Mouse (Mus musculus) hindbrain, embryonic 16.5 days (tissue): ENCODE measurements at regions not wholly inside any gene's neighbourhood (a gene's known extent, or its start where the extent isn't known, plus 50 kb on each side); places are given as distances from the start of the nearest gene placed in this dataset.

Experiments
- ATAC-seq: fragments of 200-750 bp; cut with Nextera tagmentation; 2 replicates; pipeline ENCODE4 v1.8.0; 2017; ENCODE audit warnings: moderate TSS enrichment, moderate library complexity
- H3K27ac ChIP-seq: fragments of 300-500 bp; sonication (generic); 2 replicates; pipeline ENCODE4 v1.5.1; 2014; ENCODE audit warnings: low read depth, mild to moderate bottlenecking, control low read depth, low read length, moderate library complexity
- H3K27me3 ChIP-seq: fragments of 300-500 bp; sonication (generic); replicated peaks from 2 replicates; pipeline ENCODE4 v1.6.1; 2014; ENCODE audit warnings: low read length; ENCODE audit not compliant: control insufficient read depth, insufficient read depth
- H3K36me3 ChIP-seq: fragments of 300-500 bp; sonication (generic); 2 replicates; pipeline ENCODE4 v1.6.1; 2014; ENCODE audit warnings: mild to moderate bottlenecking, low read length, moderate library complexity, mixed read lengths; ENCODE audit not compliant: control insufficient read depth, insufficient read depth
- H3K4me1 ChIP-seq: fragments of 300-500 bp; sonication (generic); 2 replicates; pipeline ENCODE4 v1.6.1; 2014; ENCODE audit warnings: low read depth, low read length; ENCODE audit not compliant: control insufficient read depth, insufficient read depth
- H3K4me2 ChIP-seq: fragments of 300-500 bp; sonication (generic); 2 replicates; pipeline ENCODE4 v1.6.1; 2014; ENCODE audit warnings: mild to moderate bottlenecking, low read length, control low read depth, moderate library complexity
- H3K4me3 ChIP-seq: fragments of 300-500 bp; sonication (generic); 2 replicates; pipeline ENCODE4 v1.5.1; 2014; ENCODE audit warnings: mild to moderate bottlenecking, low read length, control low read depth, moderate library complexity
- H3K9ac ChIP-seq: fragments of 300-500 bp; sonication (generic); 2 replicates; pipeline ENCODE4 v1.6.1; 2014; ENCODE audit warnings: low read depth, mild to moderate bottlenecking, control low read depth, low read length, moderate library complexity
- H3K9me3 ChIP-seq: fragments of 300-500 bp; sonication (generic); 2 replicates; pipeline ENCODE4 v1.6.1; 2014; ENCODE audit warnings: mild to moderate bottlenecking, low read length, moderate library complexity; ENCODE audit not compliant: control insufficient read depth
- WGBS: fragments of 180-500 bp; shearing (Covaris S2); extraction: QIAGEN DNeasy Blood & Tissue Kit; methylation state at CpG from one replicate; pipeline ENCODE4 v1.1.7; 2014; 5-methylcytosine and 5-hydroxymethylcytosine counted together

- Histone ChIP-seq H3K9me3 (no peaks in the 10 kb centered on the region), H3K36me3 (no peaks in the 10 kb centered on the region), H3K4me2 (no peak overlapping the region), H3K27ac (no peak overlapping the region), H3K9ac (no peak overlapping the region), H3K27me3 (no peaks in the 10 kb centered on the region), H3K4me1 (no peaks in the 10 kb centered on the region), H3K4me3 (no peak overlapping the region)
- WGBS = 75% methylated on average over 2 of the region's 2 CpGs
- ATAC-seq = no peak
These were observed 126.9 kb upstream of the Cox10 start for GRCm38 (mm10) chr11:64206155-64206554.

- 84% methylated on average over 4 of the region's 4 CpGs for WGBS
- Histone ChIP-seq H3K36me3 (no peaks in the 10 kb centered on the region), H3K27me3 (no peaks in the 10 kb centered on the region), H3K4me1 (no peaks in the 10 kb centered on the region), H3K4me2 (no peak overlapping the region), H3K9me3 (no peaks in the 10 kb centered on the region), H3K9ac (no peak overlapping the region), H3K4me3 (no peak overlapping the region), H3K27ac (no peak overlapping the region)
- no peak for ATAC-seq
These were observed 125.8 kb upstream of the Cox10 start for GRCm38 (mm10) chr11:64205069-64205468.

- Histone ChIP-seq H3K4me2 (no peak overlapping the region), H3K36me3 (no peaks in the 10 kb centered on the region), H3K27me3 (no peaks in the 10 kb centered on the region; the same call in 1 of the 2 replicates), H3K27ac (no peak overlapping the region), H3K4me1 (no peaks in the 10 kb centered on the region), H3K9me3 (no peaks in the 10 kb centered on the region), H3K9ac (no peak overlapping the region), H3K4me3 (no peak overlapping the region)
- ATAC-seq = no peak
- 70% methylated on average over 7 of the region's 7 CpGs for WGBS
These were observed 125.0 kb upstream of the Cox10 start for GRCm38 (mm10) chr11:64204305-64204704.

- Histone ChIP-seq H3K4me1 (no peaks in the 10 kb centered on the region), H3K4me2 (no peak overlapping the region), H3K36me3 (no peaks in the 10 kb centered on the region), H3K9me3 (no peaks in the 10 kb centered on the region), H3K27me3 (no peaks in the 10 kb centered on the region; the same call in 1 of the 2 replicates), H3K9ac (no peak overlapping the region), H3K4me3 (no peak overlapping the region), H3K27ac (no peak overlapping the region)
- ATAC-seq = no peak
- 89% methylated on average over 6 of the region's 6 CpGs for WGBS
These were observed 121.6 kb upstream of the Cox10 start for GRCm38 (mm10) chr11:64200874-64201273.

- no peak for ATAC-seq
- H3K4me1 ChIP-seq = no peaks in the 10 kb centered on the region
- no peak overlapping the region for H3K27ac ChIP-seq
- no peaks in the 10 kb centered on the region; the same call in 1 of the 2 replicates for H3K27me3 ChIP-seq
- H3K9ac ChIP-seq = no peak overlapping the region
- 93% methylated on average over 3 of the region's 3 CpGs for WGBS
- H3K9me3 ChIP-seq = no peaks in the 10 kb centered on the region
- no peak overlapping the region for H3K4me2 ChIP-seq
- H3K36me3 ChIP-seq = no peaks in the 10 kb centered on the region
- no peak overlapping the region for H3K4me3 ChIP-seq
These were observed 116.0 kb upstream of the Cox10 start for GRCm38 (mm10) chr11:64195272-64195671.

GRCm38 (mm10) chr11:64188701-64189100 lies 109.4 kb upstream of the Cox10 start:
- Histone ChIP-seq H3K36me3 (no peaks in the 10 kb centered on the region), H3K27me3 (no peaks in the 10 kb centered on the region), H3K4me2 (no peak overlapping the region), H3K9me3 (no peaks in the 10 kb centered on the region), H3K27ac (no peak overlapping the region), H3K9ac (no peak overlapping the region), H3K4me1 (no peaks in the 10 kb centered on the region), H3K4me3 (no peak overlapping the region)
- no peak for ATAC-seq
- WGBS = 80% methylated on average over 2 of the region's 2 CpGs

GRCm38 (mm10) chr11:64187488-64188444 lies 108.5 kb upstream of the Cox10 start:
- Histone ChIP-seq H3K4me2 (no peak overlapping the region), H3K4me3 (no peak overlapping the region), H3K36me3 (no peaks in the 10 kb centered on the region), H3K27ac (no peak overlapping the region), H3K27me3 (no peaks in the 10 kb centered on the region; the same call in 1 of the 2 replicates), H3K9me3 (no peaks in the 10 kb centered on the region), H3K4me1 (no peaks in the 10 kb centered on the region), H3K9ac (no peak overlapping the region)
- ATAC-seq = no peak
- 70% methylated on average over 9 of the region's 9 CpGs for WGBS

GRCm38 (mm10) chr11:64187007-64187406 lies 107.7 kb upstream of the Cox10 start:
- Histone ChIP-seq H3K36me3 (no peaks in the 10 kb centered on the region), H3K27me3 (no peaks in the 10 kb centered on the region; the same call in 1 of the 2 replicates), H3K9ac (no peak overlapping the region), H3K4me3 (no peak overlapping the region), H3K27ac (no peak overlapping the region), H3K4me1 (no peaks in the 10 kb centered on the region), H3K4me2 (no peak overlapping the region), H3K9me3 (no peaks in the 10 kb centered on the region)
- ATAC-seq = no peak
- 60% methylated on average over 3 of the region's 3 CpGs for WGBS

- no peak for ATAC-seq
- 61% methylated on average over 2 of the region's 2 CpGs for WGBS
- Histone ChIP-seq H3K36me3 (no peaks in the 10 kb centered on the region), H3K4me3 (no peak overlapping the region), H3K9ac (no peak overlapping the region), H3K27me3 (no peaks in the 10 kb centered on the region; the same call in 1 of the 2 replicates), H3K4me2 (no peak overlapping the region), H3K27ac (no peak overlapping the region), H3K4me1 (no peaks in the 10 kb centered on the region), H3K9me3 (no peaks in the 10 kb centered on the region)
These were observed 107.3 kb upstream of the Cox10 start for GRCm38 (mm10) chr11:64186590-64186989.
